Mouse (Mus musculus): ENCODE measurements at regions not wholly inside any gene's neighbourhood (a gene's known extent, or its start where the extent isn't known, plus 50 kb on each side); places are given as distances from the start of the nearest gene placed in this dataset.
"Not testable (repeated sequence)": the region's sequence is repeated elsewhere in the genome, so short reads cannot be mapped to it uniquely, and the experiment has no call there.

DNA sequence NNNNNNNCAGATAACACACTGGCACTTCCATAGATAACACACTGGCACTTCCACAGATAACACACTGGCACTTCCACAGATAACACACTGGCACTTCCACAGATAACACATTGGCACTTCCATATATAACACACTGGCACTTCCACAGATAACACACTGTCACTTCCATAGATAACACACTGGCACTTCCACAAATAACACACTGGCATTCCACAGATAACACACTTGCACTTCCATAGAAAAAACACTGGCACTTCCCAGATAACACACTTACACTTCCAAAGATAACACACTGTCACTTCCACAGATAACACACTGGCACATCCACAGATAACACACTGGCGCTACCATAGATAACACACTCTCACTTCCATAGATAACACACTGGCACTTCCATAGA, 105.7 kb upstream of the Afdn start:
- not testable (repeated sequence) for DNase-seq

DNA sequence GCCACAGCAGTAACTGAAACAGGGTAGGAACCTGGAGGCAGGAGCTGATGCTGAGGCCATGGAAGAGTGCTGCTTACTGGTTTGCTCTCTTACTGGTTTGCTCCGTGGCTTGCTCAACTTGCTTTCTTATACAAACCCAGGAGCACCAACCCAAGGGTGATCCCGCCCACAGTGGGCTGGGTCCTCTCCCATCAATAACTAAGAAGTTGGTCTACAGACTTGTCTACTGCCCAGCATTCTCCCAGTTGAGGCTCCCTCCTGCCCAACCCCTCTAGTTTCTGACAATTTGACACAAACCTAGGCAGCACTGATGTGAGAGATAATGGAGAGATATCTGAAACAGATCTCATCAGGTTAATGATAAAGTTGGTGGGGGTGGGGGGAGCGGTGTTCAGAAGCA, 104.3 kb upstream of the Afdn start:
- no peak for DNase-seq

DNA sequence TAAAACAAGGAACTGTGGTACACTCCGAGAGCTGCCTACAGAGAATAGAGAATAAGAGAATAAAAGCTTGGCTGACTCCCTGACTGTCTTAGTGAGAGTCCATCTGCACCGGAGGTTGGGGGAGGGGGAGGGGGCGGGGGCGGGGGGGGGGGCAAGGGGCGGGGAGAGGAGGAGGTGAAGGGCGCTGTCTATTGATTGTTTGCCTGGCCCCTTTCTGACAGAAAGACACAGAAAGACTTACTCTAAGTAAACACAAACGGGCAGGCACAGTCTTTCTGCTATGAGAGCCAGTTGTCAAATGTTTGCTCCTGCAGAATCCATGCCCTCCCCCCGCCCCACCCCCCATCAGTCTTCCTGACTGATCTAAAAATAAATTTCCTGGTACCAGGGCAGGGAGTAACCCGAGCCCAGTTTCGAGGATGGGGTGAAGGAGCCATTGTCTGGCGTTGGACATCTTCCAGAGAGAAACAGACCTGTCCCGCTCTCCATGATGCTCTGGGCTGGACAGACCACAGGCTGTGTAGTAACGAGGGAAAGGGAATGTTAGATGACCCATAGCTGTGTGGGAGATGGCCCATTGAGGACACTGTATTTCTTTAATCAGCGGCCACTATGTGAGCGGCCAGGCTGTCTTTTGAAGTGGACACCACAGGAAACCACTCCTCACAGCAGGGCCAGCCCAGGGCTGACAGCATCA, 103.7 kb upstream of the Afdn start:
- peak; percentile 63 for DNase-seq

DNA sequence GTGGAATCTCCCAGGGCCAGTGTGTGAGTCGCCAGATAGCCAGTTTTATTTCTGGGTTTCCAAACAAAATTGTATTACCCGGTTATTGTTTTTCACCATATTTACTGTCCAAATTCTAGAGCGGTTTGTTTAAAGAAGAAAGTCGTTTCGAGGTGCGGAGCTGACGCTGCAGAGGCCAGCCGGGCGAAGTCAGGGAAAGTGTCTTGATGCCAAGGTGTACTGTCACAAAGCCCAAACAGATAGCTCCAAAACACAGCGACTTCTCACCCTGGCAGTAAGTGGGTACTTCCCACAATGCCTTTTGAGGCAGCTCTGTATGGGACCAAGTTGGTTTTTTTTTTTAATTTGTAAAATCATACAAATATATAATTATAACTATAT, 103.2 kb upstream of the Afdn start:
- DNase-seq, result no peak

DNA sequence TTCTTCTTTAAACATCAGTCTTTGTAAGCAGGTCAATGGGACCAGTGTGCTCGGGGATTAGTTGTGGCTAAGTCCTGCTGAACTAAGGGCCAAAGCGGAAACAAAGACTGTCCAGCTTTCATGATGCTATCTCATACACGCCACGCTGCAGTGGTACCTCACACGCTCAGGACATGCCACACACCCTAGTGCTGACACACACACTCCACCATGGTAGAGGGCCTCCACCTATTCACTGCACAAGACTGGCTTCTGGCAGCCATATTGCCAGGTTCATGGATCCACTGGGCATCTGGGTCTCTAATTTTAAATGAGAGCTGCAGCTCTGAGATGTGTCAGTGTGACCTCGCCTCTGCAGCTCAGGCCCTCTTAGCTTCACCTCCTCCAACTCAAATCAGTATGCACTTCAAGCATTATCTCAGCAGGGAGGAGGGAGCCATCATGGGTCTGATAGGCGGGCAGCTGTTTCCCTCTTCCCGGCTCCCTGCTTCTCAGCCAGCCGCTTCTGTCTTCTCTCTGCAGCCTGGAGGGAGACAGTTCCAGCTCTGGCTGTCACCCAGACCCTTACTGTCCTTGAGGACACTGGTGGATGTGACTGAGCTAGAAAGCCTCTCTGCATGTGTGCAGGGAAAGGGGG, 102.6 kb upstream of the Afdn start:
- DNase-seq, result peak; percentile 24

DNA sequence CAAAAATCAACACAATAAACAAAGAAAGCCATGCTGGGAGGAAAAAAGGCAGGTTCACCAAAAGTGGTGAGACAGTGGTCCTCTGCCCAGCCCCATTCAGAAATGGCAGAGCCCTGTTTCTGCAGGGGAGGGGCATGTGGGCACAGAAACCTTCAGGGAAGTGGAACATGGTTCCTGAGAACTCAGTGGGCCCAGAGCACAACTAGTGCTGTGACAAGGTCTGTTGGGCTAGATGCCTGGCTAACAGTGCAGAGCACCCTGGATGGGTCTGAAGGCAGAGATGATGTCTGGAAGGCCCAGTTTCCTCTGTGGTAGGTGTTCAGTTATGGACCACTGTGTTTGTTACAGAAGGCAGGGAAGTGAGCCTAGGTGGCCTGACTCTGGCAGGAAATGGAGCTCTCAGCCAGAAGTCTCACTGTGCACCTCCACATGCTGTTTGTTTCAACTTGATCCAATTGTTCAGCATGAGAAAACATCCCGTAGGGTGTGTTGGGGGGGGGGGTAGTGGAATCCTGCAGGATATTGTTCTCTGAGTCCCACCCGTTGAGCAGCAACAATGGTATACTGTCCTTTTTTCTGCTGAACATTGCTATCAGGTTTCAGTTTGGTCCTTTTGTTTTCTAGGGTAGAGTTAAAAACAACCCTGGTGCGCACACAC, 101.9 kb upstream of the Afdn start:
- no peak for DNase-seq

DNA sequence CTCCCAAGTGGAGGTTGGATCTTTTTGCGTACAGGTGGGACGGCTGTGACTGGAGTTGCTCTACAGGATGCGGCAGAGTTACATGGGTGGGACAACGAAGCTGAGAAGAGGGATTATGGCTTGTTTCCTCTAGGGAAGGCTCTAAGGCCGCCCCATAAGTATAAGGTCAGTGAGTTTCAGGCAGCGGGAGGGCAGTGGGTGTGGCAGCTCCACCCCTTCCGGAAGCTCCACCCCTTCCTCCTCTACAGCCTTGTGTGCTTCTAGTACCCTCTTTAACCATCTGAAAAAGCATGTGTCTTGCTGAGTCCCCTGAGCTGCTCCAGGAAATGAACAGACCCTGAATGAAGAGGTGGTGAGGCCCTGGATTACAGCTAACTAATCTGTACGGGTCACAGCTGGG, 101.2 kb upstream of the Afdn start:
- DNase-seq, result no peak

DNA sequence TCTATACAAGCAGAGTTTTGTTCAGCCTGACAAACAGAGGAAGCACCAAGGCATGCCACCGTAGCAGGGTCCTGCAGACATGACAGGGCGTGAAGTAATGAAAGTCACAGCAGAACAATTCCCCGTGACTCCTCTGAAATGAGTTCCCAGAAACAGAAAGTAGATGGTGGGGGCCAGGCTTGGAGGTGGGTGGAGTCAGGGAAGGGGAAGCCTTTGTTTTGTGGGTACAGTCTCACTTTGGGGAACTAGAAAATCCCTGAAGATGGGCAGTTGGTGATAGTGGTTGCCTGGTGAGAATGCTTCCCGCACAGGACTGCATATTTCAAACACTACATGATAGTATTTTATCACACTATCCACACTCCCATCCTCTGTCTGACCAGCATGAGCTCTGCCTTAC, 100.4 kb upstream of the Afdn start:
- no peak for DNase-seq

DNA sequence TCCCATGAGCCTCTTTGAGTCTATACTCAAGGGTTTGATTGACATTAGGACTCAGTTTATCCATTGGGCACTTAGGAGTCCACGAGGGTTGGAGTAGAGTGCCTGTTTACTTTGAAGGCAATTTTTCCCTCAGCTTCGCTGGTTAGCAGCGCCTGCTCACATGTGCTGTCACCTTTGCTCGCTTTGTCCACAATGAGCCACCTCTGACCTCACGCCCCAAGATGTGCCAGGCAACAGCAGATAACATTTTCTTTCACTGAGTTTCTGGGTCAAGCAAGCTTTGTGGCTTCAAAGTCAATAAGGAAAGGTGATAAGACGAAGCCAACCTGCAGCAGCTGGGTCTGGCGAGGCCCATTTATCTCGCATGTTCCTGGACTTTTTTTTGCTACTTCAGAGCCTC, 99.3 kb upstream of the Afdn start:
- DNase-seq, result no peak

DNA sequence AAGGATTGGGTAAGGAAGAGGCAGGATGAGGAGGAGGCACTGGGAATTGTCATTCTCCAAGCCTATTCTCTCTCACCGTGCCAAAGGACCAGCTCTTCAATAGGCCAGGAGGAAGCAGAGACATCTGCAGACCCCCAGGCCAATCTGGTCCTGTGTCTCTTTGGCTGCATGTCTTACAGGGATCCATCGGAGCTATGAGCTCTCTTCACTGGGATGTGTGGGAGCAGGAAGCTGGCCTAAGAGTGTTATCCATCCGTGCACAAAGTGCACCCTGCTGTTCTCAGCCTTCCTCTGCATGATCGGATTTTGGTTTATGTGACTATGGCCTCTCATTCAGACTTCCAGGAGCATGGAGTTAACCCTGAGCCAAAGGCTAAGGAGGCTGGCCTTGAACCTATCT, 98.2 kb upstream of the Afdn start:
- DNase-seq, result no peak

Data from layer of hippocampus, adult 9-11 months (tissue).